Mouse (Mus musculus) brain, embryonic 14.5 days (tissue): ENCODE measurements around the gene Thyn1.

ENCODE experiments used
- CTCF ChIP-seq: fragments of 200-500 bp; IDR thresholded peaks from 2 replicates; pipeline ENCODE4 v1.5.1; 2012; ENCODE audit warnings: inconsistent platforms, mild to moderate bottlenecking, moderate library complexity, borderline replicate concordance; ENCODE audit not compliant: insufficient read depth, insufficient read length; ENCODE audit errors: extremely low read depth
- POLR2A ChIP-seq: fragments of 200-500 bp; IDR thresholded peaks from 2 replicates; pipeline ENCODE4 v1.6.1; 2012; ENCODE audit warnings: mild to moderate bottlenecking, inconsistent platforms, borderline replicate concordance; ENCODE audit not compliant: poor library complexity, insufficient read depth, insufficient read length, severe bottlenecking; ENCODE audit errors: extremely low read depth

DNA sequence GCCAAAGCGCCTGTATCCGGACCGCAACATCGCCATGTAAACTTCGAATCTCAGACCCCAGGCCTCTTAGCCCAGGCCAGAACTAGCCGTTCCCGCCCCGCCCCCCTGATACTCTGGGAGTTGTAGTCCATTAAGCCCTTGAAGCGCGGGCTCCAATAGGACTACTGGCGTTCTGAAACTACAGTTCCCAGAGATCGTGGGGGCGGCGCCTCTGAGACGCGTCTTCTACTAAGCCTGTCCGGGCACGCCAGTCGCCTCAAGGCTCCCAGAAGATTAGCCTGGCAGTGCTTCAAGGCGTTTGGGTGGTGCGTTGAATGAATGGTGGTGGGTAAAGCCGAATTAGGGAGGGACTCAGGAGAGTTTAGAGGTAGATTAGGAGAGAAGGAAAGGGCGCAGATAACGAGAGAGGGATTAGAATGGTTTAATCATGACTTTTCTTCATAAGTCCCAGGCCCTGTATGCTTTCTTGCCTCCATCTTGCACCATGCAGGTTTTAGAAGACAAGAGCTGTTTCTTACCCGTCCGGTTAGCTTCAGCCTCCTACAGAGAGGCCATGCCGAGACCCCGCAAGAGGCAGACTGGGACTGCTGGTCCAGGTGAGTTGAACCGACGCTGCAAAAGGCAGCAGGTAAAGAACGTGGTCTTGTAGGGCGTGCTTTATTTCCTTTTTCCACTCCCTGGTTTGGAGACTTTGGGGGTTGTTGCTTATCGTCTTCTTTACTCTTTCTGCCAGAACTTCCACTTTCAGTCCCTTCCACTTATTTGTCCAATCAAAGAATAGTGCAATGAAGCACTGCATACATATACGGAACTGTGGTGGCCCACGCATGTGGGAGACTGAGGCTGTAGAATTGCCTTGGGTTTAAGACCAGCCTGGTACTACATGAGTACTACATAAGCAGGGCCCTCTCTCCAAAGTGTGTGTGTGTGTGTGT is at the start of gene Thyn1, which contains the start of gene Acad8:
- TF ChIP-seq CTCF (no peak), POLR2A (peak; percentile 10; the same call in 1 of the 2 replicates)
